Mouse (Mus musculus) mesoderm, embryonic 11.5 days (tissue): ENCODE measurements around the gene Sp100.

ENCODE experiments used
- DNase-seq: peaks from one replicate; pipeline ENCODE4 v3.0.0-alpha.2; 2012; ENCODE audit warnings: low read depth, low spot score

Sp100 gene

DNA sequence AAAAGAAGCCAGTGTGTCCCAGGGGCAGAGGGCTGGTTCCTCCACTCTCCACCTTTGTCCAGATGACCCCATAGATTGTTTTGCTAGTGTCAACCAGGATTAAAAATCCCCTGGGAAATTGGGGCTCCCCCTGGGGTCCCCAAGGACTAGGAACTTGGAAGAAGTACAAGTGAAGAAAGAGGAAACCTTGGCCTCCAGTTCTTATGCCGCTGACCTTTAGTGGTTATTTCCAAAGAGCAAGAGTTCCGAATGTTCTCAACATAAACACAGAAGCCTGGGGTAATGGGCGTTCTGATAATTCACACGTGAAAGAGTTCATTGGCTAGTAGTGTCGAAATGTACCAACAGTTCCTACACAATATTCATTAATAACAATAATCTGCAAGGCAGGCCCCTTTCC, 96.7 kb downstream of the Sp100 start:
- no peak for DNase-seq

DNA sequence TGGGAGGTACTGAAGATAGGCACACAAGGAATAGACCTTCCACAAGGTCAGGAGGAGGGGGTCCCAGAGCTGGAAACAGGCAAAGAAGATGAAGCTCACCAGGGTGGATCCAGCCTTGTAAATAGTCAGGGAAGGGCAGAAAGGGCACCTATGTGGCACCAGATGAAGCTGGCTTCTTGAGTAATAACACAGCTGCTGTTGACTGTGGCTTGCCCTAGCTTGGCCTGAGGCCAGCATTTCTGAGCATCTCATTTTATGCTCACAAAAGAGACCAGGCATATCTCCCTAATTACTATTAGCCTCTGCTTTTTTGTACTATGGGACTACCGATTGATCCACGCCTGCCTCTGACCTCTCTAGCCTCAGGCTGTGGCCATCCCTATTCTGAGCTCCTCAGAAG, 100.0 kb downstream of the Sp100 start:
- DNase-seq: no peak

DNA sequence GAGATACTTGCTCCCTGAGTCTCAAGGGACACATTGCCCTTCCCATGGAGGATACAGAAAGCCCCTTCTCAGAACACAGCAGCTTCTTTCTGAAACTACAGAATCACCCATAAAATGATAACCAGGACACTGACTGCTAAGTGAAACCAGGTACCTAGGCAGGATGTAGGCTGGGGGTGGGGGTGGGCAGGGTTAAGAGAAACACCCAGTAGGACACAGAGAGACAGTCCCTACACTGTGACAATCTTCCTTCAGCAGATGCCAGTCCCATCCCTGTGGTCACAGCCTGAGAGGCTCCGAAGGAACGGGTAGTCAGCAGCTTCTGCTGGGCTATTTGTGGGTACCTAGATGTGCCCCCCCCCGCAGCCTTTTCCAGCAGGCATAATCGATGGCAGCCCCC, 100.9 kb downstream of the Sp100 start:
- no peak for DNase-seq

DNA sequence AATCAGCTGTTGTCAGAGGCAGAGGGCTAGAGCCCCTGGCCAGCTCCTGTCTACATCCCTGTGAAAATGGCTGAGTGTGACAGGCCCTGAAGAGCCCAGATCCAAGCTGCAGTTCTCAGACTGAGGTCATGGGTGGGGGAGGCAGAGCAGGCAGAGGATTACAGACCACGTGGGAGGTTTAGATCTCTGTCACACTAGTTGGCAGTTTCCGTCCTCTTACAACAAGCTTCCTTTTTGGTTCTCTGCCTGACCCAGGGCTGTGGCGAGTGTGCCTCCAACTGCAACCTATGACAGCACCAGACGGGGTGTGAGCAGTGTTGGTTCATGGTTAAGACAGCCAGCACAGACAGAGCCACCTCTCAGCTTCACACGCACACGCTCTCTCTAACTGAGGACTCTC, 101.7 kb downstream of the Sp100 start:
- DNase-seq: no peak

DNA sequence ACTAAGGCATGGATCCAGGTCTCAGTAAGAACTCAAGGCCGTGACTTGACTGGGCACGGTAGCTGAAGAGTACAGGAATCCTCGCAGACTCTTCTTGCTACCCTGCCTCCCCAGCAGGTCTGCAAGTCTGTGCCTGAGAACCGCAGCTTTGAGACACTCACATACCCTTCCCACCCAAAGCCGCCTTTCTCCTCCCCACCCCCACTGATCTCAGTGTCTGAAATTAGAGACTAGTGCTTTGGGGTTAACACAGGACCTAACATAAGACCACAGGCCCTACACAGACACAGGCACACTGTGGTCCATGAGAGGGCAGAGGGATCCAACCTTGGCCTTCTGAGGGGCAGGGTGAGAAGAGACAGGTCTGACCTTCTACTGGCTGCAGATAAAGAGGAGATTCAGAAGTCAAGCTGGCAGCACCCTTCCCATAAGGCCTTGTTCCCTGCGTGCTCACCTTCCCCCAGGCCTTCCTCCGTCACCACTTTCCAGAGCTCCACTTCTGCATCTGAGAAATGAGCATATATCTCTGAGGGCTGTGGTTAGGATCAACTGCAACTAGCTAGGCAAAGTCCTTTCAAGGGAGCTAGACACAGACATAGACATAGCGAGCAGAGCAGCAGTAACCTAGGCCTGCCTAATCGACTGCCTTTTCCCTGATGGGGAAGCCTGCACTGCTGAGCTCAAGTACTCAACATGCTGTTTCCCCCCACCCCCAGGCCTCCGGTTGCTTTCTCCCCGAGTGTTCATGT, 102.3 kb downstream of the Sp100 start:
- no peak for DNase-seq

DNA sequence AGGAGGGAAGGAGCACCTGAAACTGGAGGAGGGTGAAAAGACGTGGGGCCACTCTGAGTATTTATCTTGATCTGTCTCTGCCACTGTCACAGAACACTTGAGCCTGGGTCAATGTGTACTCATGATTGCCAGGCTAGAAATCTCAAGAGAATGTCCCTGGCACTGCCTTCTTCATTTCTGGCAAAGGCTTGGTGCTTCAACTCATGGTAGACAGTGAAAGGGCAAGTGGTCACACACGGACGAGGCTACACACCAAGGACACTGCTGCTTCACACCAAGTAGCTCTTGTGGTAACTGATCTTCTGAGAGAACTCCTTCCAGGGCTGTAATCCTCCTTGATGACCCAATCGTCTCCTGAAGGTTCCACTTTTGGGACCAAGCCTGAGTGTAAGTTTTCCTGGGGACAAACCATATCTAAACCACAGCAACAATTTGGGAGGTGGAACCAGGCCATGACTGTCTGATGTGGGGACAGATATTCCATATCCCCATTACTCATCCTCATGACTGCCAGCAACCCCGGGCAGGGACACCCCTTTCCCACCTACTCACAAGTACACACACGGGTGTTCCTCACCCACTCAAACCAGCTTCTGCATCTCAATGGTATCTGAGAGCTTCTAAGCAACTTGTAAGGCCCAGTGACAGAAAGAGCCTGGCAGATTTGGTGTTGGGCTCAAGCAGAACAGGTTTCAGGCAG, 107.9 kb downstream of the Sp100 start:
- no peak for DNase-seq

DNA sequence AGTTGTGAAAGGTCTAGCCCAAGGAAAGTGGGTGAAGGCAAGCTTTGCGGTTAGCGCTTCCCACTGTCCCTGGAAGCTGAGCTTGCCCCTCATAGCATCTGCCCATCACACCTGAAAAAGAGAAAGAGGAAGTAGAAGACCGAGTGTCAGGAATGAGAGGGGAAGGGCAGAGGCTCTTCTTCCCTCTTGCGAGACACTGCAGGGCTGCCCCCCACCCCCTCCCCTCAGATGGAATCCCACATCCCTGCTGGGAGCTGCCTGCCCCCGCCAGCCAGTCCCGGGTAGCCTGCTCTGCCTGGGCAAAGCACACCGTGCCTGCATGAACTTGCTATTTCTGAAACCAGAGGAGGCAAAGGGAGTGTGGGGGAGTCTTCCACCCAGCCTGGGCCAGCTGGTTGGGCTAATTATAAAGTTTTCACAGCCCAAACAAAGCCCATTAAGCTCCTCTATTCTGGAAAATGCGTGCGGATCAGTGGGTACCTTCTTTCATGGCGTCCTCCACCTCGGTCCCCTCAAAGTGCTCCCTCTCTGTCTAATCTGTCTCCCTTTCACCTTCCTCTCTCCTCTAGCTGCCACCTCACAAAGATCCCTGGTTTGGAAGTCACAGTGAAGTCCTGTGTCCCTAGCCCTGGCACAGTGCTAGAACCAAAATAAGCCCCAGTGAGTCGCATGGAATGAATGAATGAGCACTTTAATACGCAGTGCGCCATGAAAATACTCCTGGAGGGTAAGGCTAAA, 108.6 kb downstream of the Sp100 start:
- DNase-seq: no peak

DNA sequence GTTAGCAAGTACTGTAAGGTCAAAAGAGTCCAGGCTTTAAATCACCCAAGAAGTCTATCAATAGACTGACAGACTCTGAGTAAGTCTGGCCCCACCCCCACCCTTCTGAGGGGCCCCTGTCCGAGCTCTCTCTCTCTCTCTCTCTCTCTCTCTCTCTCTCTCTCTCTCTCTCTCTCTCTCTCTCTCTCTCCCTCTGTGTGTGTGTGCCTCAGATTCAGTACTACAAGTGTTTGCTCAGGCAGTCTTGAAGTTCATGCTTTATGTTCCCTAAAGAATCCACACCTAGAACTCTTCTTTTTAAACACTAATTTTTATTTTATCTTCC, 109.1 kb downstream of the Sp100 start:
- no peak for DNase-seq
